31 mouse cellular contexts compared by ENCODE assay signal in the genomic region with DNA sequence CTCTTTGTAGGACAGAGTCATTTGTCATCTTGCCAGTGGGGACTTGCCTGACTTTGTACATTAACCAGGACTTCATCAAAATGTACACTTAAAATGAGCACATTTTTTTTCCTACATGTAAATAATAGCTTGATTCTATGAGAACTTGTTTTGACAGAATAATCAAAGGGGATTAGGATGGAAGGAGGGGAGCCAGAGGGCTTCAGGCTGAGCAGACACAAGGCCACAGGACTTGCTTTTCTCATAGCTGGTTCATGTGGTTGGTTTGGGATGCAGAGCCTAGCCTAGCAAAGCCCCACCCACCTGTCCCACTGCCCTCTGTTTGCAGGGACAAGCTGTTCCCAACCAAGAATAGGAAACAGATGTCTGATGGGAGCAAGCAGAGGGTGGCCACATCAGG. TPM values are rescaled to one million over a fixed set of nuclear protein-coding genes. Genes with fewer than 3 reads are reported as not detected.
"Had no signal": no experiment of that assay in that cellular context is flagged by ENCODE, and none has a peak within 500 bp of the region (broad histone marks: within the 10 kb centered on the region; RNA-seq: fewer than 3 reads in every experiment).

No protein-coding gene starts in this region.

- H3K4me2 ChIP-seq: limb, embryonic 12.5 days; limb, embryonic 13.5 days; limb, embryonic 15.5 days; liver, embryonic 11.5 days; liver, embryonic 12.5 days; liver, embryonic 13.5 days; liver, embryonic 15.5 days; lung, embryonic 14.5 days; lung, embryonic 15.5 days; midbrain, embryonic 11.5 days; midbrain, embryonic 12.5 days; midbrain, embryonic 13.5 days had no signal

- H3K27me3 ChIP-seq: limb, embryonic 15.5 days; liver, embryonic 12.5 days; liver, embryonic 15.5 days; lung, embryonic 15.5 days; midbrain, embryonic 13.5 days had no signal

- ATAC-seq: liver, embryonic 12.5 days; liver, postnatal 0 days; lung, postnatal 0 days; midbrain, embryonic 13.5 days; midbrain, embryonic 16.5 days had no signal

- DNase-seq: left cerebral cortex, postnatal 4 days; liver; liver, embryonic 13.5 days; liver, postnatal 0 days; lung, adult 18-20 months; lung, adult 2 months; lung, embryonic 14.5 days; lung, postnatal 10 days; lung, postnatal 14 days; lung, postnatal 36 days; lung, postnatal 4 days; midbrain, embryonic 14.5 days had no signal

- H3K9ac ChIP-seq: limb, embryonic 12.5 days; limb, embryonic 13.5 days; limb, embryonic 15.5 days; liver, embryonic 12.5 days; liver, embryonic 13.5 days; liver, embryonic 14.5 days; liver, embryonic 15.5 days; liver, postnatal 0 days; lung, embryonic 14.5 days; lung, embryonic 15.5 days; midbrain, embryonic 12.5 days; midbrain, embryonic 13.5 days had no signal

- H3K4me3 ChIP-seq: left cerebral cortex, adult 2 months; limb, embryonic 10.5 days; limb, embryonic 12.5 days; limb, embryonic 13.5 days; limb, embryonic 15.5 days; liver, embryonic 12.5 days; liver, embryonic 13.5 days; liver, embryonic 15.5 days; lung, embryonic 15.5 days; megakaryocyte, embryonic 14.5 days; midbrain, embryonic 10.5 days; midbrain, embryonic 12.5 days; midbrain, embryonic 13.5 days; myocyte had no signal

- H3K4me1 ChIP-seq: limb, embryonic 12.5 days; liver, embryonic 12.5 days; liver, embryonic 13.5 days; liver, embryonic 15.5 days; lung, embryonic 15.5 days; midbrain, embryonic 10.5 days; midbrain, embryonic 12.5 days; midbrain, embryonic 13.5 days had no signal

- H3K36me3 ChIP-seq: limb, embryonic 10.5 days; limb, embryonic 12.5 days; limb, embryonic 13.5 days; limb, embryonic 15.5 days; liver, embryonic 12.5 days; liver, embryonic 13.5 days; liver, embryonic 15.5 days; lung, embryonic 15.5 days; midbrain, embryonic 10.5 days; midbrain, embryonic 12.5 days; midbrain, embryonic 13.5 days had no signal

- H3K27ac ChIP-seq: left cerebral cortex, adult 2 months; limb, embryonic 10.5 days; limb, embryonic 12.5 days; limb, embryonic 13.5 days; limb, embryonic 15.5 days; liver, embryonic 12.5 days; liver, embryonic 13.5 days; liver, embryonic 14.5 days; liver, embryonic 15.5 days; lung, embryonic 15.5 days; macrophage; midbrain, embryonic 10.5 days; midbrain, embryonic 12.5 days; midbrain, embryonic 13.5 days had no signal

- H3K9me3 ChIP-seq: limb, embryonic 10.5 days; limb, embryonic 12.5 days; limb, embryonic 13.5 days; limb, embryonic 15.5 days; liver, embryonic 12.5 days; liver, embryonic 13.5 days; liver, embryonic 15.5 days; lung, embryonic 15.5 days; megakaryocyte, embryonic 14.5 days; midbrain, embryonic 10.5 days; midbrain, embryonic 12.5 days; midbrain, embryonic 13.5 days had no signal

RNA-seq across cellular contexts. Expression of gene Traf1, which starts 10.1 kb away (rescaled TPM):
- polyA plus RNA-seq: limb, embryonic 10.5 days had no signal
